Mouse (Mus musculus) stomach, postnatal 0 days (tissue): ENCODE measurements at regions not wholly inside any gene's neighbourhood (a gene's known extent, or its start where the extent isn't known, plus 50 kb on each side); places are given as distances from the start of the nearest gene placed in this dataset.

Experiments used
- ATAC-seq: fragments of 200-750 bp; cut with Nextera tagmentation; 2 replicates; pipeline ENCODE4 v1.8.0; 2017; ENCODE audit not compliant: low FRiP score, low TSS enrichment
- DNase-seq: peaks from one replicate; pipeline ENCODE4 v3.0.0-alpha.2; 2016; ENCODE audit warnings: low spot score
- H3K27ac ChIP-seq: fragments of 300-500 bp; sonication (generic); replicated peaks from 2 replicates; pipeline ENCODE4 v1.5.1; 2014; ENCODE audit warnings: mild to moderate bottlenecking, control low read depth
- H3K27me3 ChIP-seq: fragments of 300-500 bp; sonication (generic); 2 replicates; pipeline ENCODE4 v1.6.1; 2014; ENCODE audit warnings: low read length; ENCODE audit not compliant: control insufficient read depth, insufficient read depth
- H3K36me3 ChIP-seq: fragments of 300-500 bp; sonication (generic); 2 replicates; pipeline ENCODE4 v1.6.1; 2014; ENCODE audit warnings: low read length, mixed read lengths; ENCODE audit not compliant: control insufficient read depth, insufficient read depth
- H3K4me1 ChIP-seq: fragments of 300-500 bp; sonication (generic); replicated peaks from 2 replicates; pipeline ENCODE4 v1.6.1; 2014; ENCODE audit warnings: antibody characterized with exemption; ENCODE audit not compliant: control insufficient read depth, insufficient read depth
- H3K4me2 ChIP-seq: fragments of 300-500 bp; sonication (generic); replicated peaks from 2 replicates; pipeline ENCODE4 v1.6.1; 2014; ENCODE audit warnings: low read depth, mild to moderate bottlenecking, control low read depth, moderate library complexity
- H3K4me3 ChIP-seq: fragments of 300-500 bp; sonication (generic); 2 replicates; pipeline ENCODE4 v1.5.1; 2014; ENCODE audit warnings: low read depth, low read length, control low read depth
- H3K9ac ChIP-seq: fragments of 300-500 bp; sonication (generic); 2 replicates; pipeline ENCODE4 v1.6.1; 2014; ENCODE audit warnings: mild to moderate bottlenecking, low read length, control low read depth, mixed read lengths
- H3K9me3 ChIP-seq: fragments of 300-500 bp; sonication (generic); 2 replicates; pipeline ENCODE4 v1.6.1; 2016; ENCODE audit warnings: low read length; ENCODE audit not compliant: control insufficient read depth
- CTCF ChIP-seq: IDR thresholded peaks from 2 replicates; pipeline ENCODE4 v1.5.1; 2016; ENCODE audit warnings: antibody characterized with exemption, low read depth, mild to moderate bottlenecking, moderate library complexity
- EP300 ChIP-seq: optimal IDR thresholded peaks from 2 replicates; pipeline ENCODE3; 2016; ENCODE audit warnings: antibody characterized with exemption
- WGBS: fragments of 180-500 bp; shearing (Covaris S2); extraction: QIAGEN DNeasy Blood & Tissue Kit; methylation state at CpG from one replicate; pipeline ENCODE4 v1.1.7; 2014; 5-methylcytosine and 5-hydroxymethylcytosine counted together

DNA sequence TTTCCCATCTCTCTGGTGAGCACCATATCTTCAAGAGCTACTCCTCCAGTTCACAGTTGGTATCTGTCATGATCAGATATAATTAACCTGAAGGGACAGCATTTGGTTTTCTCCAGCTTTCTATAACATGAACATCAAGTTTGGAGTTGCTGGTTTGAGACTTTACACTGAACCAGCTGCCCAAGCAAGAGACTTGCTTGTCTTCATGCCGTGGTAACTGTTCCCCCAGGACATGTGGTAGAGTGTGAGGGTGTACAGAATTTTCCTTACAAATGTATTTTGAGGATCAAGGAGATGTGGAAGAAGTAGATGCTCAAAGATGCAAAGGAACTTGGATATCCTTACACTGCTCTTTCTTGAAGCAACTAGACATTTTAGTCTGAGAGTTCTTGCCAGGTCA, 200.0 kb upstream of the Eci2 start:
- WGBS = 85% methylated on average over 1 of the region's 1 CpGs

DNA sequence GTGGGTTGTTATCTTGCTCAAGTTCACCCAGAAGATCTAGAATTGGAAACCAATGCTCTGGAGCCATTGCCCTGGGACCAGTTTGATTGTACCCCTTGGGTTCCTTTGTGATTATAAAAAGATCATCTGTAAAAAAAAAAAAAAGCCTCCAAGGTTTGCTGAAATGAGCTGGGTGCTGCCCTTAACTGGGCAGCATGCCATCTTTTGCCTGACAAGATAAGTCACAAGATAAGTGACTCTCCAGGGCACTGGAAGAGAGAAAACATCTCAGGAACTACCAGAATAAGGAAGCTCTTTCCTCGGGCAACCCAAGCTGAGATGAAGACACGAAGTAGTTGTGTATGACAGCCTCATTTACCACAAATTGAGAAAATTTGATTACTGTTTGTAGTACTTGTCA, 202.7 kb upstream of the Eci2 start:
- DNase-seq (no peak), ATAC-seq (no peak)
- Histone ChIP-seq H3K9ac (no peak overlapping the region), H3K9me3 (no peaks in the 10 kb centered on the region), H3K4me3 (no peak overlapping the region), H3K27me3 (no peaks in the 10 kb centered on the region), H3K4me2 (no peak overlapping the region), H3K4me1 (no peaks in the 10 kb centered on the region), H3K36me3 (no peaks in the 10 kb centered on the region), H3K27ac (no peak overlapping the region)
- TF ChIP-seq EP300 (no peak), CTCF (no peak)
- WGBS = 78% methylated on average over 2 of the region's 2 CpGs

More for the DNA sequence above, 200.0 kb upstream of the Eci2 start:
- ATAC-seq = no peak
- Histone ChIP-seq H3K4me1 (no peaks in the 10 kb centered on the region), H3K36me3 (no peaks in the 10 kb centered on the region), H3K27ac (no peak overlapping the region), H3K27me3 (no peaks in the 10 kb centered on the region), H3K4me2 (no peak overlapping the region), H3K4me3 (no peak overlapping the region), H3K9ac (no peak overlapping the region), H3K9me3 (no peaks in the 10 kb centered on the region)
- TF ChIP-seq CTCF (no peak), EP300 (no peak)
- no peak for DNase-seq

DNA sequence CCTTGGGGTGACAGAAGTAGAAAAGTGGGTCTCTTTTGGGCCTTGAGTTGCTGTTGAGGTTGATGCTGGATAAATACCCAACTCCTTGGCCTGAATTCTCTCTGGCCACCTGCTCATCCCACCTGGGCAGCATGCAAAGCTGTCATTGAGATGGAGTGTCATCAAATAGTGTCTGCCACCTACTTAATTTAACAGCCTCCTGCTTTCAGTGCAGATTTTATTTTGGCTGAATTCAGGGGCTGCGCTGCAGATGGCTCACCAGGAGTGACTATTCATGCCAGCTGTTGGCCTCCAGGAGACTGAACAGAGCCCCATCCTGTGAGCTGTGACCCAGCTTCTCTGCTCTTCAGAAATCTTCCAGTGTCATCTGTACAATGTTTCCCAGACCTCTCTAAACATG, 206.7 kb upstream of the Eci2 start:
- no peak overlapping the region for H3K4me3 ChIP-seq
- DNase-seq (no peak), ATAC-seq (no peak)
- no peaks in the 10 kb centered on the region for H3K9me3 ChIP-seq
- no peak overlapping the region for H3K27ac ChIP-seq
- H3K9ac ChIP-seq = no peak overlapping the region
- no peaks in the 10 kb centered on the region for H3K36me3 ChIP-seq
- 100% methylated on average over 1 of the region's 1 CpGs for WGBS
- H3K4me2 ChIP-seq = no peak overlapping the region
- no peaks in the 10 kb centered on the region for H3K4me1 ChIP-seq
- TF ChIP-seq EP300 (no peak), CTCF (no peak)
- no peaks in the 10 kb centered on the region for H3K27me3 ChIP-seq

DNA sequence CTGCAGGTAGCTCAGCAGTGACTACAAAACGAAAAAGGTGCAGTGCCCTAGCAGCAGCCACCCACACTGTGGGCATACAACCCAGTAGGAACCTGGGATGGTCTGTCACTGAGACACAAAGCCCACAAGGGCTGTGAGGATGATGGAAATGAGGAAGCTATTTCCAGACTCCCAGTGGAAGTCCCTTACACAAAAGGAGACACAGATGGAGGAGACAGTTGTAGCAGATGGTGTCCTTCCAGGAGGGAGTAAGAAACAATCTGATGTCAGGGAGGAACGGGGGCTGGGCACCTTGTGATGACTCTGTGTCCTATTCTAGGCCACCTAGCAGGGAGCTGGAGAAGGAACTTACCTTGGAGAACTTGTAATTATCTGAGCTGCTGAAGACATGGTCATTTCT, 214.5 kb upstream of the Eci2 start:
- no peak overlapping the region for H3K4me3 ChIP-seq
- ATAC-seq (no peak), DNase-seq (no peak)
- no peaks in the 10 kb centered on the region for H3K27me3 ChIP-seq
- H3K27ac ChIP-seq = no peak overlapping the region
- no peaks in the 10 kb centered on the region for H3K36me3 ChIP-seq
- 64% methylated on average over 2 of the region's 2 CpGs for WGBS
- no peak overlapping the region for H3K9ac ChIP-seq
- no peaks in the 10 kb centered on the region for H3K9me3 ChIP-seq
- H3K4me1 ChIP-seq = no peaks in the 10 kb centered on the region
- TF ChIP-seq CTCF (no peak), EP300 (no peak)
- no peak overlapping the region for H3K4me2 ChIP-seq

DNA sequence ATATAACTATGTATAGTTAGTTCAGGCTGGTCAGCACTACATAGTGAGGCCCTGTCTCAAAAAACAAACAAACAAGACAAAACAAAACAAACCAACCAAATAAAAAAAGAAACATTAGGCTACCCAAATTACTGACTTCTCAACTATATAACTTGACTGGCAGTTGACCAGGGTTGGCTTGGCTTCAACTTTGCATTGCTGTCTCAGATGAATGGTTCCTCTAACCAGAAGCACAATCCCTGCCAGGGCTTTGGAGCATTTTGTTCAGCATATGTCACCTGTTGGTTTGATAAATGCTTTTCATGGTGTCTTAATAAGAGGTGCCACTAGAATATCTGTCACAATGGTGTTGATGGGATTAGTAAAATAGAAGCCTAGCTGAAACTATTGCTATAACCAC, 217.1 kb upstream of the Eci2 start:
- Histone ChIP-seq H3K4me3 (no peak overlapping the region), H3K27ac (no peak overlapping the region), H3K4me2 (no peak overlapping the region), H3K4me1 (no peaks in the 10 kb centered on the region), H3K9ac (no peak overlapping the region), H3K9me3 (no peaks in the 10 kb centered on the region), H3K27me3 (no peaks in the 10 kb centered on the region), H3K36me3 (no peaks in the 10 kb centered on the region)
- DNase-seq = no peak
- TF ChIP-seq EP300 (no peak), CTCF (no peak)
- ATAC-seq = no peak

DNA sequence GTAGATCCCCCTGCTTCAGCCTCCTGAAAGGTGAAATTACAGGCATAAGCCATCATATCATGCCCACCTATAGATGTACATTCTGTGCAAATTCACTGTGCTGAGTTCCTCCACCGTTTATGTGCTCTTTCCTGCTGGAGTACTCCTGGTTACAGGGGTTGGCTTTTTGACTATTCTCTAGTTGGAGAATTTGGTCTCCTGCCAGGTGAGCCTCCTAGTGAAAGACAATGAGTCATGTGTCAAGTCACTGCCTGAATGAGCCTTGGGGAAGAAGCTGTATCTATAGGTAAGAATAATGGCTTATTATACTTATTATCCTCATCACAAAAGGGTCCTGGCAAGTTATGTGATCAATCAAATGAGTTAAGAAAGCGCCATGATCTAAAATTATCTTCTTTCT, 230.5 kb upstream of the Eci2 start:
- H3K4me3 ChIP-seq = no peak overlapping the region

More for the DNA sequence above, 230.5 kb upstream of the Eci2 start:
- no peak overlapping the region for H3K4me2 ChIP-seq
- no peak overlapping the region for H3K9ac ChIP-seq
- WGBS = 64% methylated on average over 2 of the region's 2 CpGs
- no peaks in the 10 kb centered on the region for H3K9me3 ChIP-seq
- DNase-seq (no peak), ATAC-seq (no peak)
- H3K27me3 ChIP-seq = no peaks in the 10 kb centered on the region
- TF ChIP-seq CTCF = no peak
- no peak for TF ChIP-seq EP300
- H3K27ac ChIP-seq = no peak overlapping the region
- no peaks in the 10 kb centered on the region for H3K36me3 ChIP-seq
- no peaks in the 10 kb centered on the region for H3K4me1 ChIP-seq
